Mouse (Mus musculus) lung, adult 10 weeks (tissue): Measurements from ENCODE around the gene Tacr3. TPM values are rescaled to one million over a fixed set of nuclear protein-coding genes. Genes with fewer than 3 reads are reported as not detected.

Experiments used
- polyA plus RNA-seq: library from polyadenylated mRNA; stranded (reverse); fragments of 350-450 nt; fragmentation: Illumina TruSeq; extraction: RNeasy Lipid Tissue Mini Kit (QIAGEN cat#74804); gene quantifications from one replicate; pipeline ENCODE4 v1.2.3, GENCODE M21; 2014; ENCODE audit warnings: low read depth, low replicate concordance; ENCODE audit not compliant: insufficient read depth

Gene Tacr3
- not detected for polyA plus RNA-seq

GRCm38 (mm10) chr3:134828875-134829530, at the start of gene Tacr3:
Tacr3 (plus strand) TSS chr3:134829007.

